Mouse (Mus musculus) hindbrain, embryonic 15.5 days (tissue): ENCODE data around the gene Spata9. TPM values are rescaled to one million over a fixed set of nuclear protein-coding genes. Genes with fewer than 3 reads are reported as not detected.
A peak's percentile ranks its signal among the peaks of the same experiment; 100 is the strongest.
"Not testable (repeated sequence)": the region's sequence is repeated elsewhere in the genome, so short reads cannot be mapped to it uniquely, and the experiment has no call there.

Experiments
- ATAC-seq: fragments of 200-750 bp; cut with Nextera tagmentation; 2 replicates; pipeline ENCODE4 v1.8.0; 2017; ENCODE audit warnings: low read depth, moderate number of reproducible peaks, moderate TSS enrichment; ENCODE audit not compliant: low FRiP score
- H3K27ac ChIP-seq: fragments of 300-500 bp; sonication (generic); replicated peaks from 2 replicates; pipeline ENCODE4 v1.5.1; 2015; ENCODE audit warnings: mild to moderate bottlenecking, inconsistent platforms
- H3K27me3 ChIP-seq: fragments of 300-500 bp; sonication (generic); 2 replicates; pipeline ENCODE4 v1.6.1; 2015; ENCODE audit warnings: control low read depth, inconsistent platforms
- H3K36me3 ChIP-seq: fragments of 300-500 bp; sonication (generic); 2 replicates; pipeline ENCODE4 v1.6.1; 2015; ENCODE audit warnings: control low read depth, inconsistent platforms
- H3K4me1 ChIP-seq: fragments of 300-500 bp; sonication (generic); replicated peaks from 2 replicates; pipeline ENCODE4 v1.6.1; 2015; ENCODE audit warnings: control low read depth, inconsistent platforms
- H3K4me2 ChIP-seq: fragments of 300-500 bp; sonication (generic); 2 replicates; pipeline ENCODE4 v1.6.1; 2015; ENCODE audit warnings: moderate library complexity, mild to moderate bottlenecking, inconsistent platforms
- H3K4me3 ChIP-seq: fragments of 300-500 bp; sonication (generic); 2 replicates; pipeline ENCODE4 v1.5.1; 2015; ENCODE audit warnings: mild to moderate bottlenecking, inconsistent platforms
- H3K9ac ChIP-seq: fragments of 300-500 bp; sonication (generic); 2 replicates; pipeline ENCODE4 v1.6.1; 2015; ENCODE audit warnings: inconsistent platforms
- H3K9me3 ChIP-seq: fragments of 300-500 bp; sonication (generic); 2 replicates; pipeline ENCODE4 v1.6.1; 2016; ENCODE audit warnings: control low read depth, inconsistent platforms
- WGBS: fragments of 180-500 bp; shearing (Covaris S2); methylation state at CpG from one replicate; pipeline ENCODE4 v1.1.7; 2015; 5-methylcytosine and 5-hydroxymethylcytosine counted together
- polyA plus RNA-seq: library from polyadenylated mRNA; unstranded; fragments of >200 nt; fragmentation: Nextera tagmentation; extraction: Ambion mirVana; gene quantifications from 2 replicates; pipeline ENCODE4 v1.2.1, GENCODE M21; 2015

The Spata9 gene
- polyA plus RNA-seq: 2.2 and 2.6 TPM in 2 replicates

DNA sequence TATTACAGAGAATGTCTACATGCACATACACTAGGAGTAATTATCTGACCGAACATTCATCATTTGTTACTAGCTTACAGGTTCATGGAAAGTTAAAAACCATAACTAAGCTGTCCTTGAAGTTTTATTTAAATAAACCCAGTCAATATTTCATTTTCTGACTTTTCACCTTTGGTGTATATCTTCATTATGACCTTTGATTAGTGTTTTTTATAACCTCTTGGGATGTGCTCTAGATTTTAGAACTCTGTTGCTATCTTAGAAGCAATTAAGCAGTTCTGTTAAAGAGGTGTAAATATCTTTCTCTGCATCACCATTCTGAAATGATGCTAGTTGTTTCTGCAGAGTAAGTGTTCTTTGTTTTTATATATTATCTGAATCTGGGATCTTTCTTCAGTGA lies at the start of gene Spata9:
Gene Spata9, plus strand, starts transcription at position 301 of the 400 bp plus-strand sequence.
- no peak within 1 kb of the TSS for H3K4me3 ChIP-seq
- no peak within 1 kb of the TSS for H3K4me2 ChIP-seq
- no peaks in the 10 kb centered on the region for H3K36me3 ChIP-seq
- H3K27me3 ChIP-seq: no peaks in the 10 kb centered on the region
- no peaks in the 10 kb centered on the region for H3K4me1 ChIP-seq
- no peak within 1 kb of the TSS for H3K9ac ChIP-seq
- WGBS: 75% methylated on average over 1 of the region's 1 CpGs
- H3K9me3 ChIP-seq: no peaks in the 10 kb centered on the region
- no peak for ATAC-seq
- no peak within 1 kb of the TSS for H3K27ac ChIP-seq

DNA sequence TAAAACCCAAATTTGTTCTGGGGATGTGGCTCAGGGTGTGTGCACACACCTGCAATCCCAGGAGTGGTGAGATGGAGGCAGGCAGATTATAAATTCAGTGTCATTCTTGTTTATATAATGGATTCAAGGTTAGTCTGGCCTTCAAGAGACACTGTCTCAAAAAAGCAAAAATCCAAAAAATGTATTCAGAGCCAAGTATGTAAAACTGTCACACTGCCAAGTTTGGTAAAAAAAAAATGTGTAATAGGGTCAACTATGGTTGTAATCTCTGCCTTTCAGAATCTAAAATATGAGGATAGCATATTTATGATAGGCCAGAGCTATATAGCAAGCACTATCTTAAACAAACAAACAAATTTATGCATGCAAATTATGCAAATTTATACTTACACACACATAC lies 39.0 kb upstream of the Spata9 start:
- H3K27ac ChIP-seq: no peak overlapping the region
- H3K4me3 ChIP-seq: no peak overlapping the region
- H3K9me3 ChIP-seq: no peaks in the 10 kb centered on the region
- peaks cover 10% of the 10 kb centered on the region; the same call in 1 of the 2 replicates for H3K36me3 ChIP-seq
- H3K27me3 ChIP-seq: no peaks in the 10 kb centered on the region
- no peak overlapping the region for H3K9ac ChIP-seq
- H3K4me1 ChIP-seq: no peaks in the 10 kb centered on the region
- H3K4me2 ChIP-seq: no peak overlapping the region
- ATAC-seq: no peak

DNA sequence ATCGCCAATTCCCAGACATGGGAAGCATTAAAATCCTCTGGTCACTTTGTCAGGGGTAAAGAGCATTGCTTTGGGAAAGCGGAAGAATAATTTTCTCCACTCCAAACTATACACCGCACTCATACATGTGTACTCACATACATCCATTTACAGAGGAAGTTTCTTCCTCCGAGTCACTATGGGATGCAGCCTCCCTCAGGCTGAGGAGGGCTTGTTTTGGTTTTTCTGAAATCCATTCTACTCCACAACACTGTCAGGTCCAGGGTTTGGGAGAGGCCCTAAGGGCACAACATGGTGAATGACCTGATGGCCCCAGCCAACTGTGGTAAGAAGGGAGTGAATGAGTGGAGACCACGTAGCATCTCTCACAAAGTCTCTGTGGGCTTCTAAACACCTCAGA lies 37.9 kb upstream of the Spata9 start:
- not testable (repeated sequence) for H3K27ac ChIP-seq, H3K9ac ChIP-seq, ATAC-seq, H3K4me1 ChIP-seq, H3K9me3 ChIP-seq, H3K4me2 ChIP-seq, H3K4me3 ChIP-seq, H3K27me3 ChIP-seq
- WGBS: 95% methylated on average over 5 of the region's 5 CpGs
- H3K36me3 ChIP-seq: peaks cover 10% of the 10 kb centered on the region; the same call in 1 of the 2 replicates

DNA sequence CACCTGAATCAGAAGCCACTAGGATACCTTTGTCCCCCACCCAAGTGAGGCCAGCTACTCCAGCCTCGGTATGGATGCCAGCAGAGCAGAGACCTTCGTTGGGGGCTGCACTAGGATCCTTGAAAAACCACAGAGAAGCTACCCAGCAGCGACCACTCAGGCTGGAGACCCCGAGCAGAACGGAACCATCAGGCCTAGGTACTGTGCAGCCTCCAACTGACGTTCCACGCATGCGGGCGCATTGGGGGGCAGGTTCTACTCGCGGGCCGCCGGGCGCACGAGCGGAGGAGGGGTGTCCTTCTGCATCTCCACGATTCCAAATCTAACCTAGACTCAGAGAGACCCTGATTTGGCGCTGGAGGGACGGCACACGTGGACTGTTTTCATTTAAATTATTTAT lies 36.9 kb upstream of the Spata9 start:
- H3K4me3 ChIP-seq: no peak overlapping the region
- 95% methylated on average over 20 of the region's 20 CpGs for WGBS
- ATAC-seq: no peak

DNA sequence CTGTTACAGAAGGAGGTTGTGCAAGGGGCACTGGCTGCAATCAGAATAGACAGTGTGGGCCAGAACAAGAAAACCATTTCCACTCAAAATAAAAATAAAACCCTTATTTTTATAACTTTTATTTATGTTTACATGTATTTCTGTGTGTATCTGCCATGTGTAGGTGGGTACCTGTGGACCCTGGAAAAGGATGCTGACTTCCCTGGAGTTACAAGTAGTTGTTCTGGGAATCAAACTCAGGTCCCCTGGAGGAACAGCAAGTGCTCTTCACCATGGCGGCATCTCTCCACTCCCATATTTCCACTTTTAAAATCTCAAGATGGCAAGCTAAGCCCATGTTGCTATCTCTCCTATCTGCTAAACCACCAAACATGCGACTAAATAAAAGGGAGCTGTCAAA lies 36.3 kb upstream of the Spata9 start:
- Histone ChIP-seq H3K9me3 (no peaks in the 10 kb centered on the region), H3K36me3 (peaks cover 10% of the 10 kb centered on the region; the same call in 1 of the 2 replicates), H3K27ac (peak overlapping the region; percentile 38; the same call in 1 of the 2 replicates), H3K27me3 (no peaks in the 10 kb centered on the region), H3K4me3 (no peak overlapping the region), H3K4me2 (no peak overlapping the region), H3K9ac (no peak overlapping the region), H3K4me1 (no peaks in the 10 kb centered on the region)
- no peak; the same call in 1 of the 2 replicates for ATAC-seq
- 81% methylated on average over 2 of the region's 2 CpGs for WGBS

More for the DNA sequence above, 36.9 kb upstream of the Spata9 start:
- Histone ChIP-seq H3K4me1 (no peaks in the 10 kb centered on the region), H3K4me2 (no peak overlapping the region), H3K36me3 (peaks cover 10% of the 10 kb centered on the region; the same call in 1 of the 2 replicates), H3K27me3 (no peaks in the 10 kb centered on the region), H3K27ac (no peak overlapping the region), H3K9ac (no peak overlapping the region), H3K9me3 (no peaks in the 10 kb centered on the region)

DNA sequence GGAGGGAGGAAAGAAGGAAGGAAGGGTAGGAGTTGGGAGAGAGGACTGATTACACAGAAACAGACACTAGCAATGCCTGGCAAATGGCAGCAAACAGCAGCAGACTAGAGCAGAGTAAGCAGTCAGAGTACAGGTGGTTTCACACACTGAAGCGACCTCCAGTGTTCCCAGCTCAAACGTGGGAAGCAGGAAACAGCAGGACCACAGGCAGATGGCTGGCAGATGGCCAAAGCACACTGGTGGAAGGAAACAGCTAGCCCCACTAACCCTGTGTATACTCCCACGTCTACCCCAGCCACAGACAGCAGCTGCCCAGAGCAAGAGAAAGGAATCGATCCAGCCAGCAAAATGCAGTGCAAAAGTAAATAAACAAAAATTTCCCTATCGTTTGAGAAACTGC lies 35.9 kb upstream of the Spata9 start:
- WGBS: 14% methylated on average over 5 of the region's 5 CpGs
- ATAC-seq: peak; percentile 86
- no peak overlapping the region for H3K4me2 ChIP-seq
- H3K4me1 ChIP-seq: no peaks in the 10 kb centered on the region
- H3K9ac ChIP-seq: no peak overlapping the region
- no peaks in the 10 kb centered on the region for H3K27me3 ChIP-seq
- no peak overlapping the region for H3K4me3 ChIP-seq
- H3K27ac ChIP-seq: peak overlapping the region; percentile 38; the same call in 1 of the 2 replicates
- peaks cover 10% of the 10 kb centered on the region; the same call in 1 of the 2 replicates for H3K36me3 ChIP-seq
- H3K9me3 ChIP-seq: no peaks in the 10 kb centered on the region

DNA sequence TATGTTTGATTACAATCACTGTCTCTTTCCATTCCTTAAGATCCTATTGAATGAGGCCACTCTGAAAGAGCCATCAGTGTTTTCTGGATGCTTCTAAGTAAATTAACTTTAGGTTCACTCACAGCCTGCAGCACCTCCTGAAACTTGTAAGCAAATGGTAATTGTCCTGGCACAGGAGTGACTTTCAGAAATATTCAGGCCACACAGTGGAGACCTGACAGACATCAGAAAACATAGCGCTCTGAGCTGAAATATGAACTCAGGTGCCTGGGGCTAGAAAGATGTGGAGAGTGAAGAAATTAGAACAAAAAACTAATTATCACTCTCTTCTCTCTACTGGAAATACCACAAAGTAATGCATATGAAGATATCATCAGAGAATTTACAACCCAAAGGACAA lies 33.7 kb upstream of the Spata9 start:
- Histone ChIP-seq H3K27me3 (no peaks in the 10 kb centered on the region), H3K27ac (no peak overlapping the region), H3K4me1 (no peaks in the 10 kb centered on the region), H3K9me3 (no peaks in the 10 kb centered on the region), H3K4me2 (no peak overlapping the region), H3K9ac (no peak overlapping the region), H3K4me3 (no peak overlapping the region), H3K36me3 (peaks cover 16% of the 10 kb centered on the region)
- 88% methylated on average over 1 of the region's 1 CpGs for WGBS
- ATAC-seq: no peak

DNA sequence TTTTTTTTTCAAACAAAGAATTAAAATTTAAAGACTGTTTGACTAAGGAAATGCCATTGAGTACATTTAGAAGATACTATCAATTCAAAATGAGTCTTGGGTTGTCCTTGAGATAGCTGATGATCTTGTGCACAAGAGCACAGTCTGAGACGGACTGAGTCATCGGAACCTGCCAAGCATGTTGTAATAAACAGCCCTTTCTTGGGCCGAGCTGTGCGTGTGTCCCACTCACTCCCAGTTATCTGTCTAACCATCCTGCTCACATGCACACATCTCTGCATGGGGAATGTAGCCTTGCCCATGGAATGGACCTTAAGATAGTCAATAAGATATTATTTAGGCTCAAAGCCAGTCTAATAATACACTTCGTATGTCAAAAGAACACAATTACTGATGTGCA lies 28.1 kb upstream of the Spata9 start:
- peaks cover 17% of the 10 kb centered on the region for H3K4me1 ChIP-seq
- H3K4me3 ChIP-seq: no peak overlapping the region
- H3K9ac ChIP-seq: no peak overlapping the region
- no peaks in the 10 kb centered on the region for H3K9me3 ChIP-seq
- no peak for ATAC-seq
- H3K4me2 ChIP-seq: no peak overlapping the region
- H3K36me3 ChIP-seq: peaks cover 14% of the 10 kb centered on the region
- no peaks in the 10 kb centered on the region for H3K27me3 ChIP-seq
- H3K27ac ChIP-seq: no peak overlapping the region
- 94% methylated on average over 5 of the region's 5 CpGs for WGBS

DNA sequence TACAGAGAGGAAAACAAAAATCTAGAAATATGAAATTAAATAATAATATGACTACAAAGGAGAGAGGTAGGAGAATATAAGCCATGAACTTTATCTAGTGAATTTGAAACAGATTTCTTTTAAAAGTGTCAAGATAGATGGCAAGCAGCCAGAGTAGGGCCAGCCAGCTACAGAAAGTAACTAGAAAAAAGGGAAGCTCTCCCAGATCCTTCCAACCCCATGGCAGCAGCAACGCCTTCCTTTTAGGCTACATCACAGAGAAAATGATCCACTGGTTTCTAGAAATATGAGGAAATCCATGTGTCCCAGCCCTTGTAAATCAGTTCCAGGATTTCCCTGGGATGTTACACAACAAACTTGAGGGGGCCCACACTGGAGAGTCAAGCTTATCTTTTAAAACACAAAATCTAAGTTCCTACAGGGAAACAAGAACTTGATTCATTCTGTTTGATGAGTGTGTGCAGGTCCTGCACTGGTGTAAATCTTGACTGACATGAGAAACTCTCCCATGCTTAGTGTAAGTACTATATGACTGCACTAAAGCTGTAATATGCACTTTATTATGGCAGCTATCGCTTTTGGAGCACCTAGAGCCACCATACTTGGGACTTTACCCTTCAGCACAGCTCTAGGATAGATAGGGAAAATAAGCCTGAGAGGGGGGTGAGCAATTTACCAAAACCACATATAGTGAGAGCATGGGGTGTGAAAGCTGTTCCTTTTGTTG lies 26.0 kb upstream of the Spata9 start:
- H3K4me2 ChIP-seq: peak overlapping the region; percentile 53
- H3K9me3 ChIP-seq: no peaks in the 10 kb centered on the region
- H3K4me3 ChIP-seq: peak overlapping the region; percentile 21
- ATAC-seq: no peak
- no peak overlapping the region for H3K27ac ChIP-seq
- 77% methylated on average over 2 of the region's 2 CpGs for WGBS
- H3K27me3 ChIP-seq: no peaks in the 10 kb centered on the region
- peaks cover 25% of the 10 kb centered on the region for H3K4me1 ChIP-seq
- peaks cover 14% of the 10 kb centered on the region for H3K36me3 ChIP-seq
- H3K9ac ChIP-seq: 0 out of 2 replicates have a peak overlapping the region, but pooled peaks have one; percentile 16

DNA sequence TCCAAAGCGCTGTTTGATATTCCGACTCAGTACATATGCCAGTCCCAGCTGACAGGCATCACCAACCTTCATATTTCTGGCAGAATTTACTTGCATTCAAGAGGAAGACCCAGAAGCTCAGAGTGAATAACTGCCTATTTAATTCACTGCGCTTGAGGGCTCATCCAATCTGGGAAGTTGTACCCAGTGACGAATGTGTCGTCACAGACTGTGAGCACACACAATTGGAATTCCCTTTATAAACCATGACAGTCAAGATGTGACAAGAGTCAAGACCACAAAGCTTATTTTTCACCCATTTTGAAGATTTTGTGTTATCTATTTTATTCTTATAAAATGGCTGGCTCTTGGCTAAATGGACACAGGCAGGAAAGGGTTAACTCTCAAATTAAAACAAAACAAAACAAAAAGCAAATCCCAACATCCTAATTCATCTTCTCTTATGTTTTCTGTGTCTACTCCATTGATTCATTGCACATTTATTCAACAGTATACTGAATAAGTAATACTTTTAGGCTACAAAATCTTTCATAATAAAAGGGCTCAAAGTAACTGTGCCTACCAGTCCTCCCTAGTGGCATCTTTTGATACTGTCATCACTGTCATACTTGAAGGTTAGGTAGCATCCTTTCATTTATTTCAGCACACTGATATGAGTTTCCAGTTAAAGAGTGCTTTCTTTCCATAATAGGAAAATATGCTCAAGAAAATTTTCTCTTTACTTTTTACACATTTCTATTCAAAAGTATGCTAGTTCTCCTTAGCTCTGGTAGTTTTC lies 25.2 kb upstream of the Spata9 start:
- Histone ChIP-seq H3K4me1 (peaks cover 25% of the 10 kb centered on the region), H3K36me3 (peaks cover 14% of the 10 kb centered on the region), H3K4me2 (peak overlapping the region; percentile 53), H3K27ac (no peak overlapping the region), H3K9ac (0 out of 2 replicates have a peak overlapping the region, but pooled peaks have one; percentile 16), H3K9me3 (no peaks in the 10 kb centered on the region), H3K27me3 (no peaks in the 10 kb centered on the region), H3K4me3 (peak overlapping the region; percentile 21)
- WGBS: 47% methylated on average over 5 of the region's 5 CpGs
- no peak for ATAC-seq

DNA sequence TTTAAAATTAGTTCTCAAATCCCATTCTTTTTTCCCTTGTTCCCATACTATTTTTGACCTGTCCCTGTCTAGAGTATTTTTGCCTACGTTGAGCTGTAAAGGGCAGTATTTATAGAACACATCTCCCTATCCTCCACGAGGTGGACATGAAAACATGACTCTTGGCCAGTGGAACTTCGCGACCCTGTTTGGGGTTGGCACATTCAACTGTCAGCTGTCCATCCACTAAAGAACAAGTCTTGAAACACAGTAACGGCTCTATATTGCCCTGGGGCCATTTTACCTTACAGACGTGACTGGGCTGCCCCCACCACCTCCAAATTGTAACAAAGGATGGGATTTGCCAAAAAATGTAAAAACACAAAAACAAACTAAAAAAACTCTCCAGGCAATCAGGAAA lies 24.2 kb upstream of the Spata9 start:
- H3K4me3 ChIP-seq: peak overlapping the region; percentile 67
- peaks cover 25% of the 10 kb centered on the region for H3K4me1 ChIP-seq
- peak overlapping the region; percentile 99 for H3K27ac ChIP-seq
- no peaks in the 10 kb centered on the region for H3K27me3 ChIP-seq
- 0% methylated on average over 6 of the region's 6 CpGs for WGBS
- peak overlapping the region; percentile 84 for H3K9ac ChIP-seq
- peaks cover 13% of the 10 kb centered on the region for H3K36me3 ChIP-seq
- H3K9me3 ChIP-seq: no peaks in the 10 kb centered on the region
- ATAC-seq: peak; percentile 27
- peak overlapping the region; percentile 67 for H3K4me2 ChIP-seq
